Mouse (Mus musculus): ENCODE data around the gene Sorcs2. TPM values are rescaled to one million over a fixed set of nuclear protein-coding genes. Genes with fewer than 3 reads are reported as not detected.
A peak's percentile ranks its signal among the peaks of the same experiment; 100 is the strongest.

Sorcs2 gene
- total and polyA plus RNA-seq, 2 experiments, result 0.09 to 0.12 TPM

DNA sequence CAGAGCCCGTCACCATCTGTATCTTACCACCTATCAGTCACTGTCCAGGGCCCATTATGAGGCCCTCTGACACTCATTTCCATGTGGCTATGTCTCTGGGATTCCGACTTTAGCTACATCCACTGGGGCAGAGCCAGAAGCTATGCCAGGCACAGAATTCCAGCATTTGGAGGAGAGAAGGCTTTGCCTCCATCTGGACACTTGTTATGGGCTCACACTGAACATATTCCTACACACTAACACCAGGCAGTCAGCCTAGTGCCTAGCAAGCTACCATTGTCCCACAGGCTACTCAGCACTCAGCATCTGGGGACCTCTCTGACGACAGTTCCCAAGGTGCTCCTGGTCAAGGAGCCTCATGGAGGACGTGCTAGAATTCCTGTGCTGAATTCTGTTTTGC lies 372.9 kb downstream of the Sorcs2 start:
- Histone ChIP-seq H3K4me3 (ENCODE audit: insufficient read depth, low read depth, low read length) (no peak overlapping the region), H3K27me3 (ENCODE audit: control insufficient read depth, insufficient read depth, low read length) (no peaks in the 10 kb centered on the region), H3K27ac (replicated peaks; ENCODE audit: insufficient read depth, low read depth, low read length) (no peak overlapping the region), H3K79me2 (ENCODE audit: control insufficient read depth, insufficient read depth, low read length) (no peaks in the 10 kb centered on the region), H3K4me1 (ENCODE audit: control insufficient read depth, insufficient read depth, low read length) (no peaks in the 10 kb centered on the region), H3K9ac (ENCODE audit: low read depth, low read length) (no peak overlapping the region), H3K36me3 (ENCODE audit: control insufficient read depth, insufficient read depth, low read length) (no peaks in the 10 kb centered on the region)
- WGBS, result 68% methylated on average over 4 of the region's 4 CpGs
- no peak for DNase-seq (ENCODE audit: extremely low read depth, low read depth, low spot score)
- TF ChIP-seq POLR2A (IDR thresholded peaks at IDR 0.05; ENCODE audit: extremely low read depth, insufficient read depth, low read length), result no peak
- no peak for TF ChIP-seq CTCF (IDR thresholded peaks at IDR 0.05; ENCODE audit: low read depth, low read length)

- no peak for DNase-seq (ENCODE audit: extremely low read depth, low read depth, low spot score)
- Histone ChIP-seq H3K4me3 (ENCODE audit: insufficient read depth, low read depth, low read length) (no peak overlapping the region), H3K79me2 (ENCODE audit: control insufficient read depth, insufficient read depth, low read length) (no peaks in the 10 kb centered on the region), H3K4me1 (ENCODE audit: control insufficient read depth, insufficient read depth, low read length) (no peaks in the 10 kb centered on the region), H3K27ac (replicated peaks; ENCODE audit: insufficient read depth, low read depth, low read length) (no peak overlapping the region), H3K36me3 (ENCODE audit: control insufficient read depth, insufficient read depth, low read length) (no peaks in the 10 kb centered on the region), H3K9ac (ENCODE audit: low read depth, low read length) (no peak overlapping the region), H3K27me3 (ENCODE audit: control insufficient read depth, insufficient read depth, low read length) (no peaks in the 10 kb centered on the region)
- 83% methylated on average over 9 of the region's 9 CpGs for WGBS
- TF ChIP-seq CTCF (IDR thresholded peaks at IDR 0.05; ENCODE audit: low read depth, low read length), result no peak
- no peak for TF ChIP-seq POLR2A (IDR thresholded peaks at IDR 0.05; ENCODE audit: extremely low read depth, insufficient read depth, low read length)
Measured at GRCm38 (mm10) chr5:36024003-36024685, 373.8 kb downstream of the Sorcs2 start.

DNA sequence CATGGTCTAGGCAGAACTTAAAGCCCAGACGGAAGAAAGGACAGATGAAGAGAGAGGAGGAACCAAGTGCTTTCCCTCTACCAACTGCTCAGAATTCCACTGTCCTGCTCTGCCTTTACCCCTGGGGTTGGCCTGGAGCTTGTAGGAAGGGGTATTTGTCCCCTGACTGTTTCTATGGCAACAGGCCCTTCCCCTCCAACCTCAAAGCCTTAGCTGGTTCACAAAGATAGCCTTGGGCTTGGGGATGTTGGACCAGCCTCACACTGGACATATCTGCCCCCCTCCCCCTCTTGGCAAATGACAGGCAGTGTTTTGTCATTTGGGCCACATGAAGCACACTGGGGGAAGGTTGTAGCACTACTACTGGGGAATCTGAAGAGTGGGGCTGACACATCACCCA lies 375.6 kb downstream of the Sorcs2 start:
- Histone ChIP-seq H3K36me3 (ENCODE audit: control insufficient read depth, insufficient read depth, low read length) (no peaks in the 10 kb centered on the region), H3K27me3 (ENCODE audit: control insufficient read depth, insufficient read depth, low read length) (no peaks in the 10 kb centered on the region), H3K27ac (replicated peaks; ENCODE audit: insufficient read depth, low read depth, low read length) (no peak overlapping the region), H3K4me3 (ENCODE audit: insufficient read depth, low read depth, low read length) (no peak overlapping the region), H3K4me1 (ENCODE audit: control insufficient read depth, insufficient read depth, low read length) (no peaks in the 10 kb centered on the region), H3K9ac (ENCODE audit: low read depth, low read length) (no peak overlapping the region), H3K79me2 (ENCODE audit: control insufficient read depth, insufficient read depth, low read length) (no peaks in the 10 kb centered on the region)
- WGBS, result 100% methylated on average over 1 of the region's 1 CpGs
- TF ChIP-seq POLR2A (IDR thresholded peaks at IDR 0.05; ENCODE audit: extremely low read depth, insufficient read depth, low read length) (no peak), CTCF (IDR thresholded peaks at IDR 0.05; ENCODE audit: low read depth, low read length) (no peak)
- no peak for DNase-seq (ENCODE audit: extremely low read depth, low read depth, low spot score)

DNA sequence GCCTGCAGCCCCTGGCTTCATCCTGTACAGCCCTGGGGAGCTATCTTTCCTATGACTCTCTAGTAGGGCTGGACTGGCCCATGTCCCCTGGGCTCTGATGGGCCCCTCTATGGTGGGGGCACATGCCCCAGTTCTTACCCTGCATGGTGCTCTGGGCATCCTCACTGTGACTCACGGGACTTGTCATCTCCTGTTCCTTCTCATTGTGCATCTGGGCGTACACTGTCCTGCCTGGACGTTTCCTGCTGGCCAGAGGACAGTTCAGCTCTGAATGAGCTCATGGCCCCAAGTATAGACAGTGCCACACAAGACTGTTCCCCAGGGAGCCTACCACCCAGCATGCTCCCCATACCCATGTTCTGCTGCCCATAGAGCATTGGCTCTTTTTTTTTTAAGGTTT lies 376.8 kb downstream of the Sorcs2 start:
- Histone ChIP-seq H3K79me2 (ENCODE audit: control insufficient read depth, insufficient read depth, low read length) (no peaks in the 10 kb centered on the region), H3K9ac (ENCODE audit: low read depth, low read length) (no peak overlapping the region), H3K4me3 (ENCODE audit: insufficient read depth, low read depth, low read length) (no peak overlapping the region), H3K27me3 (ENCODE audit: control insufficient read depth, insufficient read depth, low read length) (no peaks in the 10 kb centered on the region), H3K4me1 (ENCODE audit: control insufficient read depth, insufficient read depth, low read length) (no peaks in the 10 kb centered on the region), H3K27ac (replicated peaks; ENCODE audit: insufficient read depth, low read depth, low read length) (no peak overlapping the region), H3K36me3 (ENCODE audit: control insufficient read depth, insufficient read depth, low read length) (no peaks in the 10 kb centered on the region)
- no peak for DNase-seq (ENCODE audit: extremely low read depth, low read depth, low spot score)
- TF ChIP-seq POLR2A (IDR thresholded peaks at IDR 0.05; ENCODE audit: extremely low read depth, insufficient read depth, low read length) (no peak), CTCF (IDR thresholded peaks at IDR 0.05; ENCODE audit: low read depth, low read length) (no peak)
- 70% methylated on average over 3 of the region's 3 CpGs for WGBS

DNA sequence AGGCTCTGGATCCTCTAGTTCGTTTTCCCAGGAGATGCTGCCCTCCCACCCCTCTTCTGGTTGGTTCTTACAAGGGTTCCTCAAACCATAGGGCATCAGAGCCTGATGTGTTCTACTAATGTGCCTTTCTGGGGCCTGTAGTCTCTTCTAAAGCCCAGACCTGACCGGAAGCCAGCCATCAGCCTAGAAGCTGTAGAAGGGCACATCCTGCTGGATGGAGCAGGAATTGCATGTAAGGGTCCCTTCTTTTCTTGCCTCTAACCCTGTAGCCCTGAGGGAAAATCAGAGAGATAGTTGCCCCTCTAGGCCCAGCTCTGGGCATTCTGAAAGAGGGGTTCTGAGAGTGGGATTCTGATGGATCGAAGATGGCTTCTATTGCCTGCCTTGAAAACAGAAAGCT lies 379.6 kb downstream of the Sorcs2 start:
- Histone ChIP-seq H3K79me2 (ENCODE audit: control insufficient read depth, insufficient read depth, low read length) (no peaks in the 10 kb centered on the region), H3K27me3 (ENCODE audit: control insufficient read depth, insufficient read depth, low read length) (no peaks in the 10 kb centered on the region), H3K9ac (ENCODE audit: low read depth, low read length) (no peak overlapping the region), H3K4me1 (ENCODE audit: control insufficient read depth, insufficient read depth, low read length) (no peaks in the 10 kb centered on the region), H3K27ac (replicated peaks; ENCODE audit: insufficient read depth, low read depth, low read length) (no peak overlapping the region), H3K36me3 (ENCODE audit: control insufficient read depth, insufficient read depth, low read length) (no peaks in the 10 kb centered on the region), H3K4me3 (ENCODE audit: insufficient read depth, low read depth, low read length) (no peak overlapping the region)
- WGBS, result 87% methylated on average over 3 of the region's 3 CpGs
- TF ChIP-seq POLR2A (IDR thresholded peaks at IDR 0.05; ENCODE audit: extremely low read depth, insufficient read depth, low read length) (no peak), CTCF (IDR thresholded peaks at IDR 0.05; ENCODE audit: low read depth, low read length) (peak; percentile 42)
- DNase-seq (ENCODE audit: extremely low read depth, low read depth, low spot score), result peak; percentile 2

DNA sequence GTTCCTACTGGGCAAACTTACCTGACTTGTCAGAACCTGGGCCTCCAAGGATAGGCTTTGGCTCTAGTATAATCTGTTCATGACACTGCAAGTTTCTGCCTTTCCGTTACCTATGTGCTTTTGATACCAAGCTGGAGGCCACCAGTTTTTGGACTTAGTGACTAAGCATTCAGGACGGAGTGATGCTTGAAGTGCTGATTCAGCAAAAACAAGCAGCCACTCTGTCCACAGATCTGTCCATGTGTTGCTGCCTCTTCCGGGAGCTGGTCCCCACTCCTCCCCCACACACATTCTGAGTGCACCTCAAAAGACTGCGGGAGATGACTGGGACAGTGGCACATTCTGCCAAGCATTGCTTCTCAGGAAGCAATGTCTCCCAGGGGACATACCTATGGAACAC lies 388.5 kb downstream of the Sorcs2 start:
- TF ChIP-seq POLR2A (IDR thresholded peaks at IDR 0.05; ENCODE audit: extremely low read depth, insufficient read depth, low read length) (no peak), CTCF (IDR thresholded peaks at IDR 0.05; ENCODE audit: low read depth, low read length) (no peak)
- no peak for DNase-seq (ENCODE audit: extremely low read depth, low read depth, low spot score)

More for the DNA sequence above, 388.5 kb downstream of the Sorcs2 start:
- Histone ChIP-seq H3K4me3 (ENCODE audit: insufficient read depth, low read depth, low read length) (no peak overlapping the region), H3K79me2 (ENCODE audit: control insufficient read depth, insufficient read depth, low read length) (no peaks in the 10 kb centered on the region), H3K9ac (ENCODE audit: low read depth, low read length) (no peak overlapping the region), H3K27me3 (ENCODE audit: control insufficient read depth, insufficient read depth, low read length) (no peaks in the 10 kb centered on the region), H3K36me3 (ENCODE audit: control insufficient read depth, insufficient read depth, low read length) (no peaks in the 10 kb centered on the region), H3K4me1 (ENCODE audit: control insufficient read depth, insufficient read depth, low read length) (no peaks in the 10 kb centered on the region), H3K27ac (replicated peaks; ENCODE audit: insufficient read depth, low read depth, low read length) (no peak overlapping the region)
- 86% methylated on average over 4 of the region's 4 CpGs for WGBS

Measured in liver, adult 2 months (tissue).